Mouse (Mus musculus) heart, embryonic 14.5 days (tissue): ENCODE data around the gene Zfp146. TPM values are rescaled to one million over a fixed set of nuclear protein-coding genes. Genes with fewer than 3 reads are reported as not detected.
A peak's percentile ranks its signal among the peaks of the same experiment; 100 is the strongest.
"Not testable (repeated sequence)": the region's sequence is repeated elsewhere in the genome, so short reads cannot be mapped to it uniquely, and the experiment has no call there.

ENCODE experiments used
- ATAC-seq: fragments of 200-750 bp; cut with Nextera tagmentation; 2 replicates; pipeline ENCODE4 v1.8.0; 2017; ENCODE audit warnings: low read depth, moderate TSS enrichment; ENCODE audit not compliant: insufficient number of reproducible peaks, insufficient read depth, low FRiP score
- H3K27ac ChIP-seq, 2 experiments: fragments of 200-500 bp in 1 of 2; fragments of 300-500 bp in 1 of 2; sonication (generic) in 1 of 2; replicated peaks in 1 of 2; 2 replicates each; pipeline ENCODE4 v1.5.1; 2012 to 2014; ENCODE audit warnings: low read depth in 2 of 2, low read length in 2 of 2, control low read depth in 1 of 2, mild to moderate bottlenecking in 1 of 2, mixed read lengths in 1 of 2; ENCODE audit not compliant: control insufficient read depth in 1 of 2, insufficient read depth in 1 of 2
- H3K27me3 ChIP-seq: fragments of 300-500 bp; sonication (generic); 2 replicates; pipeline ENCODE4 v1.6.1; 2014; ENCODE audit warnings: mild to moderate bottlenecking, low read length, control low read depth; ENCODE audit not compliant: control insufficient read depth, insufficient read depth
- H3K36me3 ChIP-seq: fragments of 300-500 bp; sonication (generic); 2 replicates; pipeline ENCODE4 v1.6.1; 2014; ENCODE audit warnings: mild to moderate bottlenecking, control low read depth, low read length, mixed read lengths; ENCODE audit not compliant: control insufficient read depth, insufficient read depth
- H3K4me1 ChIP-seq, 2 experiments: fragments of 200-500 bp in 1 of 2; fragments of 300-500 bp in 1 of 2; sonication (generic) in 1 of 2; 2 replicates each; pipeline ENCODE4 v1.6.1; 2012 to 2014; ENCODE audit warnings: low read length in 2 of 2, control low read depth in 1 of 2, mixed read lengths in 1 of 2; ENCODE audit not compliant: control insufficient read depth in 2 of 2, insufficient read depth in 2 of 2
- H3K4me2 ChIP-seq: fragments of 300-500 bp; sonication (generic); 2 replicates; pipeline ENCODE4 v1.6.1; 2014; ENCODE audit warnings: mild to moderate bottlenecking, low read length
- H3K4me3 ChIP-seq, 2 experiments: fragments of 200-500 bp in 1 of 2; fragments of 300-500 bp in 1 of 2; sonication (generic) in 1 of 2; 2 replicates each; pipeline ENCODE4 v1.5.1; 2012 to 2014; ENCODE audit warnings: low read length in 2 of 2, mild to moderate bottlenecking in 2 of 2, control low read depth in 1 of 2, low read depth in 1 of 2, moderate library complexity in 1 of 2; ENCODE audit not compliant: control insufficient read depth in 1 of 2, insufficient read depth in 1 of 2
- H3K9ac ChIP-seq: fragments of 300-500 bp; sonication (generic); 2 replicates; pipeline ENCODE4 v1.6.1; 2014; ENCODE audit warnings: mild to moderate bottlenecking, low read length
- H3K9me3 ChIP-seq: fragments of 300-500 bp; sonication (generic); 2 replicates; pipeline ENCODE4 v1.6.1; 2016; ENCODE audit warnings: low read length, control low read depth; ENCODE audit not compliant: control insufficient read depth
- WGBS: fragments of 180-500 bp; shearing (Covaris S2); extraction: QIAGEN DNeasy Blood & Tissue Kit; methylation state at CpG from one replicate; pipeline ENCODE4 v1.1.7; 2014; 5-methylcytosine and 5-hydroxymethylcytosine counted together
- polyA plus RNA-seq: library from polyadenylated mRNA; unstranded; fragments of >200 nt; fragmentation: Nextera tagmentation; extraction: Ambion mirVana; gene quantifications from 2 replicates; pipeline ENCODE4 v1.2.1, GENCODE M21; 2014

Gene Zfp146
- polyA plus RNA-seq, 1 experiment from 2014 or later, result 9.0 TPM

- Histone ChIP-seq H3K4me1 (peaks cover 7% of the 10 kb centered on the region in 2 experiments; a peak in 3 of 4 replicates), H3K27me3 (no peaks in the 10 kb centered on the region), H3K4me3 (no peak overlapping the region), H3K27ac (no peak overlapping the region), H3K36me3 (no peaks in the 10 kb centered on the region), H3K9ac (no peak overlapping the region), H3K4me2 (no peak overlapping the region), H3K9me3 (no peaks in the 10 kb centered on the region)
- ATAC-seq, result no peak
- 3% methylated on average over 2 of the region's 2 CpGs for WGBS
Observed at GRCm38 (mm10) chr7:30205383-30205782, 35.8 kb upstream of the Zfp146 start.

DNA sequence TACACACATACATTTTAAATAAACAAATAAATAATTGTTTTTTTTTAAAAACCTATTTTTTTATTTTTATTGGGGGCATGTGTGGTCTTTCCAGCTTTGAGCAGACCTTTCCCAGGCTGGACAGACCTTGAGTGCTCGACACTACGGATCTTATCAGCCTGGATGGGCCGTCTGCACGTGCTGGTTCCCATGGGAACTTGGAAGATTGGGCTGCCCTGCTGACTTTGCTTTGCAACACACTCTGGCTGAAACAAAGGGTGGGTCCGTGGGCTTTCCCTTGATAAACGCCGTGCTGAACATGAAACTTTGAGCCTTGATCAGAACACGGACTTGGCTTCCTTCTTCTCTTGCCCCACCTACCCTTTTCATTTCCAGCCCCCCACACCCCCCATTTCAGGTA, 34.8 kb upstream of the Zfp146 start:
- Histone ChIP-seq H3K4me1 (peaks cover 7% of the 10 kb centered on the region in 2 experiments; a peak in 3 of 4 replicates), H3K4me2 (peak overlapping the region; percentile 44), H3K36me3 (no peaks in the 10 kb centered on the region), H3K9ac (peak overlapping the region; percentile 30; the same call in 1 of the 2 replicates), H3K27ac (no peak overlapping the region), H3K4me3 (no peak overlapping the region), H3K9me3 (no peaks in the 10 kb centered on the region), H3K27me3 (no peaks in the 10 kb centered on the region)
- WGBS, result 9% methylated on average over 8 of the region's 8 CpGs
- no peak for ATAC-seq

DNA sequence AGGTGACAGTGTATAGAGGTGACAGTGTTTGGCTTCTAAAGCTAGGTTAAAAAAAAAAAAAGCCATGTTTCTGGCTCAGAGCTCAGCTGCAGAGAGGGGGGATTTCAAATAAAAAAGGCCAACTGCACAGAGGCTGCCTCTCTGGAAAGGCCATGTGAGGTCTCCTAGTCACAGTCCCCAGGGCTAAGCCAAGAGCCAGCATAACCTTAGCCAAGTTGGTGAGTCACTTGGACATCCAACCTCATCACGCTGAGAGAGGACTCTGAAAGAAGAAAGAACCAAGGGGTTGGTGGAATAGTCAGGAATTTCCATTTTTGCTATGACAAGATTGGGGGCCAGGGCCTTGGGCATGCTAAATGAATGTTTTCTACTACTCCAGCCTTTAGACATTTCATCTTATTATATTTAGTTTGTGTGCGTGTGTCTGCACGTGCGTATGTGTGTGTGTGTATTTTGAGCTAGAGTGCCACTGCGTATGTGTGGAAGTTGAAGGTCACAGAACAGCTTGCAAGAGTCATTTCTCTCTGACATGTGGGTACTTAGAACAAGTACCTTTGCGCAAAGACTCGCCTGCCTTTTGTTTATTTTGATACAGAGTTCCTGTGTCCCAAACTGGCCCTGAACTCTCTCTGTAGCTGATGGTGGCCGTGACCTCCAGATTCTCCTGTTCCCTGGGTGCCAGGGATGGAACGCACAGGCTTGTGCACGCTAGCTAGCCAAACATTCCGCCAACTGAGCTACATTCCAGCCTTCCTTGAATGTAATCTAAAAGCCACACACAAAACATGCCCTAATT, 33.5 kb upstream of the Zfp146 start:
- peak overlapping the region in 1 of 2 experiments; percentile 22; a peak in 1 of 4 replicates for H3K27ac ChIP-seq
- H3K4me1 ChIP-seq, result peaks cover 9 to 10% of the 10 kb centered on the region in 2 experiments; a peak in 3 of 4 replicates
- no peak for ATAC-seq
- no peak overlapping the region for H3K4me3 ChIP-seq
- no peak overlapping the region for H3K4me2 ChIP-seq
- H3K9ac ChIP-seq, result no peak overlapping the region
- H3K36me3 ChIP-seq, result no peaks in the 10 kb centered on the region
- WGBS, result 61% methylated on average over 11 of the region's 11 CpGs
- no peaks in the 10 kb centered on the region for H3K9me3 ChIP-seq
- no peaks in the 10 kb centered on the region for H3K27me3 ChIP-seq

DNA sequence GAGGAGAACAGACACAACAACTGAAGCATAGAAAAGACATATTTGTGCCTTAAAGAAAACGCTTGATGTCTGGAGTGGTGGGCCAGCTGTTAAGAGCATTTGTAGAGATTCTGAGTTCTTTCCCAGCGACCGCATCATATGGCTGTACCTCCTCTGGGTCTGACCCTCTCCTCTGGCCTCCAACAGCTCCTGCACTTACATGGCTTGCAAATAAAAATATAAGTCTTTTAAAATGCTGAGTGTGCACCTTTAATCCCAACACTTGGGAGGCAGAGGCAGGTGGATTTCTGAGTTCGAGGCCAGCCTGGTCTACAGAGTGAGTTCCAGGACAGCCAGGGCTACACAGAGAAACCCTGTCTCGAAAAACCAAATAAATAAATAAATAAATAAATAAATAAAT, 31.1 kb upstream of the Zfp146 start:
- not testable (repeated sequence) for H3K27me3 ChIP-seq, ATAC-seq, H3K27ac ChIP-seq, H3K4me2 ChIP-seq, H3K9ac ChIP-seq, H3K4me3 ChIP-seq, H3K9me3 ChIP-seq, H3K36me3 ChIP-seq
- peaks cover 10 to 13% of the 10 kb centered on the region in 2 experiments; a peak in 3 of 4 replicates for H3K4me1 ChIP-seq
- 85% methylated on average over 5 of the region's 5 CpGs for WGBS

DNA sequence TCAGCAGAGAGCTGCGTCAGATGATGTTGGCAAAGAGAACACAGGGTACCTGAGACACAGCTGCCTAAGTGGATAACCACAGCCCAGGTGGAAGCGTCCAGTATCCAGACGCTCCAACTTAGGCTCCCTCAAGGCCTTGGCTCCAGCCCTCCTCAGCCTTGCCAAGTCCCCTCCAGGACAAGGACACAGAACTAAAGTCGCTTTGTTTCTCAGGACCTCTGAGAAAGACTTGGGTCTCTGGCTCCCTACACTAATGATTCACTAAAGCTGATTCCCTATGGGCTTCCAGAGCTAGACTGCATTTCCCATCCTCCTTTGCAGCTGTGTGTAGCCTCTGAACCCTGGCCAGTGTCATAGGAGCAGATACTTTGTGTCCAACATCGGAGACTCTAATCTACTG, 30.6 kb upstream of the Zfp146 start:
- no peak overlapping the region for H3K4me2 ChIP-seq
- no peak for ATAC-seq
- no peaks in the 10 kb centered on the region for H3K27me3 ChIP-seq
- H3K4me3 ChIP-seq, result no peak overlapping the region
- WGBS, result 76% methylated on average over 5 of the region's 5 CpGs
- H3K9ac ChIP-seq, result no peak overlapping the region
- H3K36me3 ChIP-seq, result no peaks in the 10 kb centered on the region
- H3K27ac ChIP-seq, result no peak overlapping the region
- peaks cover 11 to 13% of the 10 kb centered on the region in 2 experiments; a peak in 3 of 4 replicates for H3K4me1 ChIP-seq
- H3K9me3 ChIP-seq, result no peaks in the 10 kb centered on the region

- H3K9ac ChIP-seq, result no peak overlapping the region
- no peak overlapping the region for H3K4me2 ChIP-seq
- no peaks in the 10 kb centered on the region for H3K27me3 ChIP-seq
- no peak overlapping the region for H3K4me3 ChIP-seq
- H3K36me3 ChIP-seq, result no peaks in the 10 kb centered on the region
- H3K27ac ChIP-seq, result no peak overlapping the region
- peaks cover 9 to 11% of the 10 kb centered on the region in 2 experiments; a peak in 2 of 4 replicates for H3K4me1 ChIP-seq
- 75% methylated on average over 18 of the region's 18 CpGs for WGBS
- no peaks in the 10 kb centered on the region for H3K9me3 ChIP-seq
- no peak for ATAC-seq
Observed at GRCm38 (mm10) chr7:30199498-30200139, 30.1 kb upstream of the Zfp146 start.

GRCm38 (mm10) chr7:30198481-30198971, 29.0 kb upstream of the Zfp146 start, which contains the start of gene Capns1:
Gene Capns1, minus strand, starts transcription at chr7:30198811.
- Histone ChIP-seq H3K27me3 (no peaks in the 10 kb centered on the region), H3K4me1 (peaks cover 7% of the 10 kb centered on the region in 2 experiments; a peak in 3 of 4 replicates), H3K4me3 (no peak within 1 kb of the TSS), H3K27ac (no peak within 1 kb of the TSS), H3K36me3 (no peaks in the 10 kb centered on the region), H3K9ac (no peak within 1 kb of the TSS; the same call in 1 of the 2 replicates), H3K4me2 (peak within 1 kb of the TSS; percentile 35), H3K9me3 (no peaks in the 10 kb centered on the region)
- ATAC-seq, result no peak
- WGBS, result 5% methylated on average over 8 of the region's 8 CpGs
